Mouse (Mus musculus): ENCODE data around the gene Rpl36. TPM values are rescaled to one million over a fixed set of nuclear protein-coding genes. Genes with fewer than 3 reads are reported as not detected.
"Not testable (repeated sequence)": the region's sequence is repeated elsewhere in the genome, so short reads cannot be mapped to it uniquely, and the experiment has no call there.

Gene Rpl36
- total RNA-seq, 1 experiment from 2014 or later = 2,418 TPM

DNA sequence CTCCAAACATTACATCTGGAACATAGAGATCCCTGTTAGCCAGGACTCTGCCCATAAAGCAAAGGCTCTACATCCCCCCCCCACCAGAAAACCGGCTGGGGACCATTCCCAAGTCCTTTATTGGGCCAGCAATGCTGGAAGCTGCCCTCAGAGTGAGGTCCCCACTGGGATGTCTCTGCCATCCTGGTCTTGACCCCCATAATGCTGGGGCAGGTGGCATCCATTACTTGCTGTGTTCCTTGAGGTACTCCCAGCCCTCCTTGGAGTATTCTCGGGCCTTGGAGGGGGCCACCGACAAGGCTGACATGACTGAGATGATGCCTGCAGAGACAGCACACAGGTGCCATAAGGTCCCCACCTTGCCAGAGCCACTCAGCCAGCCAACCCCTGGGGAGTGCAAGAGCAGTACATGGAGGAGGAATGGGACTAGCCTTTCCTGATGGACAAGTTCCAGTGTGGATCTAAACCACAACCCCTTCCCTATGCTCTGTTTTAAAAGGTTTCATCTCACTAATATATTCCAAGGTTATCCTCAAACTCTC, 5.6 kb upstream of the Rpl36 start:
- ATAC-seq (replicated peaks; ENCODE audit: low read depth, poor library complexity, severe bottlenecking) = no peak

DNA sequence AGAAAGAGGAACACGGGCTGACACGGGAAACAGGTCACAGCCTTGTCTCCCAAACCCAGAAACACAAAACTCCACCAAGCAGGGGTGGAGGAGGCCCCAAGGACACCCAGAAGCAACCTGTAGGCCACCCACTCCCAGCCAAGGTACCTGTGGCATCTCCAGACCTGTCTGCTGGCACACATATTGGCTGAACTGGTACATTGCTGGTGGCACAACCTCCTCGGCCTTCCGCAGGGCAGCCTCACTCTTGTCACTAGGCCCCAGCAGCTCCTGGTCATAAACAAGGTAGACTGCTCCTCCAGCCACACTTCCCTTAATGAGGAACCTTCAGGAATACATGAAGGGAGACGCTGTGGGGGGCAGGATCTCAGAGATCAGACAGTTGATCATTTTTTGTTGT, 4.5 kb upstream of the Rpl36 start:
- no peak for ATAC-seq (replicated peaks; ENCODE audit: low read depth, poor library complexity, severe bottlenecking)

DNA sequence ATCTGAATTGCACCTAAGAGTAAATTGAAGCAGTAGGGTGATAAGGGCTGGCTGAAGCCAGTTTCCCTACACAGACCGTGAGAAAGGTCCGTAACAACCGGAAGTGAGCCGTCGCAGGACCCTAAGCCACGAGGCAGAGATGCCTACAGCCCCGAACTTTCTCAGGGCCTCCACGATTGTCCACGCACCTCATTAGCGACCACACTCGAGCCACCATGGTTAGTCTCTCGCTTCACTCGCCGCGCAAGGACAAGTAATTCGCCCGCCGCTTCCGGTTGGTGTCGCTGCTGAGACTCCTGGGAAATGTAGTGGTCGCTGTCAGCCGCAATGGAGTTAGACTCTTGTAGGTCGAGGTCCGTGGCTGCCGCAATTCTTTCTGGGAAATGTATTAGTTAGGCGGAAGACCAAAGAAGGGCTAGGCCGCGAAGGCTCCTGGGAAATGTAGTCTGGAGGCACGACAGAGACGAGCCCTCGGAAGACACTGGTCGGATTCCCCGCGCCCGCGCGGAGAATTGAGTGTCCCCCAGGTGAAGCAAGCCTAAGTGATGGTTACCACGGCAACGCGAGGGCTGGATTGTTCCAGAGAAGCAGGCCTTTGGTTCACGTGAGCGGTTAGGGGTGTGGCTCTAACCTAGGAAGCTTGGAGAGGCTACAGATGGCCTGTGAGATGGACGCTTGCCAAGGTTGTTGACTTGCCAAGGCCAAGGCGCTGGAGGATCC, 3.6 kb upstream of the Rpl36 start, which contains the start of gene 2410015M20Rik:
2410015M20Rik (minus strand) TSS at position 320 of the 720 bp plus-strand sequence.
- ATAC-seq (replicated peaks; ENCODE audit: low read depth, poor library complexity, severe bottlenecking) = peak; percentile 72

DNA sequence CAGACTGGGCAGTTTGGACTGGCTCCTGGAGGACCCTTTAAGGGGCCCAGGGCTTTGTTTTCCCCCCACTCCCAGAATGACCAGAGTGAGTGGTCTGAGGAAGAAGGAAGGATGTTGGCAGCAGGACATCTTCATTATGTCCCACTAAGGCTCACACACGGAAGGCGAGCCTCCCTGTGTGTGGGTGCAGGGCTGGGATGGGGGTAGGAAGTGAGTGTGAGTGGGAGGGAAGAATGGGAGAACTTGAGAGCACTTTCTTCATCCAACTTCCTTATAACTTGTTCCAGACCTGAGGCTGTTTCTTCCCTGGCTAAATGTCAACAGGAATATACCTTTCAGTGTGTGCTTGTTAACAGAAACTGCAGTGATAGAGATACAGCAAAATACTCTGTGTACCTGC, 1.9 kb upstream of the Rpl36 start:
- no peak for ATAC-seq (replicated peaks; ENCODE audit: low read depth, poor library complexity, severe bottlenecking)

DNA sequence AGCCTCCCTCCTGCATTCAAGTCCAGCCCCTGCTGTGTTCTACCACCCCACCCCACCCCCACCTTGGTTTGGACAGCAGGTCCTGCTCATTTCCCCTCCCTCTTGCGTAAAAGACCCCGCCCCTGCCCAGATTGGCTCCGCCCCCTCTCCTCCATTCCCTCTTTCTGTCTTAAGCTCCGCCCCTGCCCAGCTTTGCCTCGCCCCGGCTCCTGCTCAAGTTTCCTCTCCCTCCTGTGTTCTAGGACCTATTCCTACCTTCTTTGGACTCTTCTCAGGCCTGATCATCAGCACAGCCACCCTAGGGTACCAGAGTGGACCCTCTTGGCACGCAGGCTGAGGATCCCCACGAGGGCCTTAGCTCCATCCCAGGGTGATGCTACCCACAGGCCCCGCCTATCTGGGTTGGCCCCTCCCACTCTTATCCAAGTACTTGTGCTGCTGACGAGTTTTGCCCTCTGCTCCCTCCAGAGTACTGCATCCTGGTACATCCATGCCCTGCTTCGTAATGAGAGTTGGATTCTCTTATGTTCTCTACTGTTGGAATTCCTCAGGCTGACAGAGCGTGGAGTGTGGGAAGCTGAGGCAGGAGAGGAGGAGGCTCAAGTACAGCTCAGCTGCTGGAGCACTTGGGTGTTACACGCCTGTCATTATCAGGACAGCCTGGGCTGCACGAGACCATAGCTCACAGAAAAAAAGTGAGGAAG, 1.2 kb upstream of the Rpl36 start:
- peak; percentile 13; the same call in 1 of the 2 replicates for ATAC-seq (replicated peaks; ENCODE audit: low read depth, poor library complexity, severe bottlenecking)

DNA sequence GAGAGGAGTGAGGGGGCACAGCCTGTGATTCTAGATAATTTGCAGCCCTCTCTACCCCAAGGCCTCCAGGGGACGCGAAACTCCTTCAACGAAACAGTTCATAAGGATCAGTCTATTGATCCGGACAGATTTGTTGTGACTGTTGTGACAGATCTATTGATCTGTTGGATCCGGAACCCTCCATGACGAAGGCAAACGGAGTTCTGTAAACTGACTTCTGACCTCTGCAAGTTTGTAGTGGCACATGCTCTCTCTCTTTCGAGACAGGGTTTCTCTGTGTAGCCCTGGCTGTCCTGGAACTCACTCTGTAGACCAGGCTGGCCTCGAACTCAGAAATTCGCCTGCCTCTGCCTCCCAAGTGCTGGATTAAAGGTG, 664 bp upstream of the Rpl36 start:
- not testable (repeated sequence) for ATAC-seq (replicated peaks; ENCODE audit: low read depth, poor library complexity, severe bottlenecking)

DNA sequence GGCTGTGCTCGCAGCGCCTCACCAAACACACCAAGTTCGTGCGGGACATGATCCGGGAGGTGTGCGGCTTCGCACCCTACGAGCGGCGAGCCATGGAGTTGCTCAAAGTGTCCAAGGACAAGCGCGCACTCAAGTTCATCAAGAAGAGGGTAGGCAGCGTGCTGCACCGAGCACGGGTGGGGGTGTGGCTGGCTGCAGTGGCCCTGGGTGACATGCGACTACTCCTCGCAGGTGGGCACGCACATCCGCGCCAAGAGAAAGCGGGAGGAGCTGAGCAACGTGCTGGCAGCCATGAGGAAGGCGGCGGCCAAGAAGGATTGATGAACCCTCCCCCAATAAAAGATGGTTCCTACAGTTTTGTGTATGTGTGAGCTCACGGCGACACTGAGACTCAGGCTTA, 677 bp downstream of the Rpl36 start:
- not testable (repeated sequence) for ATAC-seq (replicated peaks; ENCODE audit: low read depth, poor library complexity, severe bottlenecking)

DNA sequence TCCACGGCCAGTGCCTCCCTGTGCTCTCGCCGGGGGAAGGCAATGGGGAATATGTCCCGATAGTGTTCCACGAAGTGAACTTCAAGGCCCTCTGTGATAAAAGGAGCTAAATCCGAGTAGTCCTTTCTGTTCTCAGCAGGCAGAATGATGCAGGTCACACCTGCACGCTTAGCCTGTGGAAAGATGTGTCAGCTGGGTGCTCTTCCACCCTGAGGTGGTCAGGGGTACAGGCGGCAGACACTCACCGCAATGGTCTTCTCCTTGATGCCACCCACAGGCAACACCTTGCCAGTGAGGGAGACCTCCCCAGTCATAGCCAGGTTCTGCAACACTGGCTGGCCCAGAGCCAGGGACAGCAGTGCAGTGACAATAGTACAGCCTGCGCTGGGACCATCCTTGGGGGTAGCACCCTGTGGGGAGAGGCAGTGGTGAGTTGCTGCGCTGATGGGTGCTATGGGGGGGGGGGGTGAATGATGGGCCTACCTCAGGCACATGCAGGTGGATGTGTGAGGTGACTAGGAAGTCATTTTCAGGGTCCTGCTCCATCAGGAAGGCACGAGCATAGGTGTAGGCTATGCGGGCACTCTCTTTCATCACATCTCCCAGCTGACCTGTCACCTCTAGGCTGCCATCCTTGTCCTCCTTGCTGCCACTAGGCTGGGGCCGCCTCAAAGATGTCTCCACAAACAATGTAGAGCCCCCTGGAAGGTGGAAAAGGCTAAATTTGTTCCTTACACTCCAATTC, 1.3 kb downstream of the Rpl36 start:
- no peak for ATAC-seq (replicated peaks; ENCODE audit: low read depth, poor library complexity, severe bottlenecking)

DNA sequence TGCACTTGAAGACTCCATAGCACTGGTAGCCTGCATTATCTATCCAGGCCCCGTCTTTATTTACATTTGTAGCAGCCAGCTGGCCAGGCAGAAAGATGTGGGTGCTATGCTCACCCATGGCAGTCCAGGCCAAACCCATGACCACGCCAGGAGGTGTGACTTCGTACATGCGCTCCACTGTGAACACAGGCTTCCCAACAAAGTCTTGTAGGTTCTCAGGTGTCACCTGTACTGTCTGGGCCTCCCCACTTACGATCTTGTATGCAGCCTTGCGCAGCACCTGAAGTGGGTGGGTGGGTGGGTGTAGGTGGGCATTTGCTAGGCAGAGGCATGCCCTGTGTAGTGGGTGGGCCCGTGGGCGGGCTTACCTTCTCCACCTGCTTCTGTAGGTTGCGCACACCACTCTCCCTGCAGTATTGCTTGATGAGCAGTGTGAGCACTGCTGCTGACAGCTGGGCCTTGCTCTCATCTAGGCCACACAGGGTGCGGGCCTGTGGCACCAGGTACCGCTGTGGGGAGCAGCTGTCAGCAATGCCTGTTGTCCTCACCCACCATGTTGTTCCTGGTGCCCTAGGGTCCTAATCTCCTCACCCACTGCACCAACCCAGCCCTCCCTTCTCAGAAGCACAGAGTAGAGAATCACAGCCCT, 2.0 kb downstream of the Rpl36 start:
- no peak for ATAC-seq (replicated peaks; ENCODE audit: low read depth, poor library complexity, severe bottlenecking)

DNA sequence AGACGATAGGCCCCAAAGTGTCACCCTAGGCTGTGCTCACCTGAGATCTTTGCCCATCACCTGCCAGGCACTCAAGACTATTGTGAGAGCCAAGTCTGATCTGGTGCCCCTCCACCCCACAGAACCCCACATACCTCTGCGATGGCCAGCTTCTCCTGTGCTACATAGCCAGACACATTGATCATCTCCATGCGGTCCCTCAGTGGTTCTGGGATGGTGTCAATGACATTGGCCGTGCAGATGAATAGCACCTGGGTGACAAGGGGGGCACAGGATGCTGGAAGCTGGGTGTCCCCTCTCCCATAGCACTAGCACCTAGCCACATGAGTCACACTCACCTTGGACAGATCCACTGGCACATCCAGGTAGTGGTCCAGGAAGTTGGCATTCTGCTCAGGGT, 2.6 kb downstream of the Rpl36 start:
- no peak for ATAC-seq (replicated peaks; ENCODE audit: low read depth, poor library complexity, severe bottlenecking)

DNA sequence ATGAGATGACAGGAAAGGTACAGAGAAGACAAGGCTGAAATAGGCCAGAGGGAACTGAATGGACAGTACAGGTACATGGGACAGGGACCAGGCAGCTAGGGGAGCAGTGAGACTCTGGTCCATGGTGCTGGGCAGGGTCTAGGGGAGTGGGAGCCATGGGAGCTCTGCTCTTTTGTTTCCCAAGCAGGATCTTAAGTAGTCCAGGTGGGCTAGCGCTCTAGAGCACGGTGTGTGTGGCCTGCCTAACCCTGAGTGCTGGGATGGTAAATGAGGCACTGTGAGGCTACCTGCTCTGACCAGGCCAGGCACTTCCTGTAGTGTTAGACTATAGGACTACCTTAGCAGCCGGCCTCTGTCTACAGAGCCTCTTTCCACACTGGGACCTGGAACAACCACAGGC, 3.5 kb downstream of the Rpl36 start:
- no peak for ATAC-seq (replicated peaks; ENCODE audit: low read depth, poor library complexity, severe bottlenecking)

DNA sequence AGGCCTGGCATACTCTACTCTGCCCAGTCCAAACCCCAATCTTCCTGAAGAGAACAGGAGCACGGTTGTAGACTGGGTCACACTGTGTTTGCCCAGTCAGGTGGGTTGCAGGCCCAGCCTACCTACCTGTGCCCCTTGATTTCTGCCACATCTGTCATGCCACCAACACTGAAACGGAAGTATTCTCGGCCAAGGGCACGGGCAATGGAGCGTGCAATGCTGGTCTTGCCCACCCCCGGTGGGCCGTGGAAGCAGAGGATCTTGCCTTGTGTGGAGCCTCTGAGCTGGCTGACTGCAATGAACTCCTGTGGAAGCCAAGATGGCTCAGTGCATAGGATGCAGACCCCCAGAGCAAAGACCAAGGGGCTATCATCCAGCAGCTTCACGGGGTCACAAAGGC, 4.4 kb downstream of the Rpl36 start:
- ATAC-seq (replicated peaks; ENCODE audit: low read depth, poor library complexity, severe bottlenecking) = no peak

DNA sequence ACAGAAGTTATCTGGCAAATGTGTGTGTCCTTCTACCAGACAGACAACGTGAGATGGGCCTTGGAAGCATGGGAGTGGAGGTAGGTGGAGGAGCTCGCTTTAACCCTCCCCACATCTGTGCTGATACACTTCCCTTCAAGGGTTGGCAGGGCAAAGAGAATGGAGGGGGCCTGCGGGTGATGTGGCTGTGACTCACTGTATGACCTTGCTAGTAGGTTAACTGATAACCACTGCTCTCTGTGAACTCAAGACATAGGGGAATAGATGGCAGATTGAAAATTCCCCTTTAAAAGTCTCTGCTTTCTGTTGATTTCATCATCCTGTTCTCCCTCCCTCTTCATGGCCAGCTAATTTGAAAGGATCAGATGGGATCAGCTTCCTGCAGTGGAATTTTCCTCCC, 12.3 kb downstream of the Rpl36 start:
- no peak for ATAC-seq (replicated peaks; ENCODE audit: low read depth, poor library complexity, severe bottlenecking)

DNA sequence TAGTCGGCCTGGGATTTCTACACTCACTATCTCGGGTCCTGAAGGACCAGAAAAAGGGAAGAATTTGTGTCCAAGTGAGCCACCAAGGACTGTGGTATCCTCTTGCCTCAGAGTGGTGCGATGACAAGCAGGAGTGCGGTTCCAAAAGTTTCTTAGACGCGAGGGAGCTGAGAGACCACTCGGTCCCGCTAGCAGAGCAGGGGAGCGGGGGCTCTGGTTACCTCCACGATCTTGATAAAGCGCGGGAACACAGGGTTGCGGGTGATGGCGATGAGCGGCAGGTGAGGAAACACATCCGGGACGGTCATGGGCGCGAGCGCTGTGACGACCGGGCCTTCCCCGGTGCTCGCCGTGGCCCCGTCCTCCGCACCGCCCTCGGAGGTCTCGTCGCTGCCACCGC, 13.0 kb downstream of the Rpl36 start:
- 0 out of 2 replicates have a peak, but pooled peaks have one; percentile 9 for ATAC-seq (replicated peaks; ENCODE audit: low read depth, poor library complexity, severe bottlenecking)

DNA sequence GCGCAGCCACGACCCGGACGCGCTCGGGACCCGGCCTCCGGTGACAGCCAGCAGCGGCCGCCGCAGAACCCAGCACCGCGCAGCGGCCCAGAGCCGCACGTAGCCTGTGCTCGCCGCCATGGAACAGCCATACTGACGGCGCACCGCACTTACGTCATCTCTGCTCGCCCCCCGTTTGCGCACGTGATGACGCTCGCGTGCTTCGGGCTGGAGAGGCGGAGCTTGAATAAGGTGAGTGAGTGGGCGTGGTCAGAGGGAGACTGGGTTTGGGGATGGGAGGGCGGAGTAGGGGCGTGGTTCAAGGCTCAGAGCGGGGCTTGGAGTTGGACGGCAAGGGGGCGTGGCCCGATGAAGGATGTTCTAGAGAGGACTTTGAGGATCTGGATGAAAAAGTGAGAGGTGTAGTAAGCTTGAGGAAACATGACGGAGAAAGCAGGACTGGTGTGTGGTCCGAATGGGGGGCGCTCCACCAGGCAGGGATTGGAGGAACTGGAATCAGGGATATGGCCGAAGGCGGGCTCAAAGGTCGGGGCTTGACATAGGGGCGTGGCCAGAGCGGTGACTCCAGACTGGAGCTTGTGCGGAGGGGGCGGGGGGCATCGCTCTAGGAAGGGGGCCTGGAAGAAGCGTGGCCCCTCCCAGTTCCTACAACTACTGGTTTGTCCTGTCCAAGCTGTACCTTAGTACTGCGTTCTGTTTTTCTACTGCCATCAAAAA, 13.7 kb downstream of the Rpl36 start, which contains the start of gene Lonp1:
Lonp1 (minus strand) TSS at position 134 of the 717 bp plus-strand sequence.
- peak; percentile 92 for ATAC-seq (replicated peaks; ENCODE audit: low read depth, poor library complexity, severe bottlenecking)

DNA sequence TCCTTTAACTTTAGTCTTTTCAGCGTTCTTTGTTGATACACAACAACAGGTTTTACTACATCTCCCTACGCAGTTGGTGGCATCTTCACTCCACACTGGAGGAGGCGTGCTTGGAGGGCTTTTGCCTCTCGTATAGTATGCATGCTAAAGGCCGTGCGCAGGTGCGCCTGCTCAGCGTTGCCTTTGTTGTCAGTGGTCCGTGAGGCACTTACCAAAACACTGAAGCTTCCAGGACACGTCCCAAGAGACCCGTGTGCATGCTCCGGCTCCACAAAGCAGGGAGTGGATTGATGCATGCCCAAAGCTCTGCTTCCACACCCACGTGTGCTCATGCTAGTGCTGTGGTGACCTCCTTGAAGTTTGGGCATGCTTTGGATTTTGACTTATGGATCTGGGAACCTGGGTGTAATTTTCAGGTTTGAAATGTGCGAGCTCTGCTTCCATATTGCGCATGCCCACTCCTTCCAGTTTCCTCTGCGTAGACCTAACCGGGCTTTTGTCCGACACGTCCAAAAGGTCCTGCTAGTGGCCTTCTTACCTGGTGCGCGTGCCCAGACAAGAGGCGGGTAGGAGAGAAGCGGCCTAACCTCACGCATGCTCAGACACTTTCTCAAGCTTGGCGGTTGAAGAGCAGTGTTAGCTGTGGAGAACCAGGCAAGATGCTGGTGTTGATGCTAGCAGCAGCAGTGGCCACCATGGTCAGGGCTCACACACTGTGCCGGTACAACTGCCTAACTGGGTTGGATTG, 14.5 kb downstream of the Rpl36 start, which contains the start of gene Catsperd:
Catsperd (plus strand) TSS at position 614 of the 748 bp plus-strand sequence.
- ATAC-seq (replicated peaks; ENCODE audit: low read depth, poor library complexity, severe bottlenecking) = 0 out of 2 replicates have a peak, but pooled peaks have one; percentile 4

DNA sequence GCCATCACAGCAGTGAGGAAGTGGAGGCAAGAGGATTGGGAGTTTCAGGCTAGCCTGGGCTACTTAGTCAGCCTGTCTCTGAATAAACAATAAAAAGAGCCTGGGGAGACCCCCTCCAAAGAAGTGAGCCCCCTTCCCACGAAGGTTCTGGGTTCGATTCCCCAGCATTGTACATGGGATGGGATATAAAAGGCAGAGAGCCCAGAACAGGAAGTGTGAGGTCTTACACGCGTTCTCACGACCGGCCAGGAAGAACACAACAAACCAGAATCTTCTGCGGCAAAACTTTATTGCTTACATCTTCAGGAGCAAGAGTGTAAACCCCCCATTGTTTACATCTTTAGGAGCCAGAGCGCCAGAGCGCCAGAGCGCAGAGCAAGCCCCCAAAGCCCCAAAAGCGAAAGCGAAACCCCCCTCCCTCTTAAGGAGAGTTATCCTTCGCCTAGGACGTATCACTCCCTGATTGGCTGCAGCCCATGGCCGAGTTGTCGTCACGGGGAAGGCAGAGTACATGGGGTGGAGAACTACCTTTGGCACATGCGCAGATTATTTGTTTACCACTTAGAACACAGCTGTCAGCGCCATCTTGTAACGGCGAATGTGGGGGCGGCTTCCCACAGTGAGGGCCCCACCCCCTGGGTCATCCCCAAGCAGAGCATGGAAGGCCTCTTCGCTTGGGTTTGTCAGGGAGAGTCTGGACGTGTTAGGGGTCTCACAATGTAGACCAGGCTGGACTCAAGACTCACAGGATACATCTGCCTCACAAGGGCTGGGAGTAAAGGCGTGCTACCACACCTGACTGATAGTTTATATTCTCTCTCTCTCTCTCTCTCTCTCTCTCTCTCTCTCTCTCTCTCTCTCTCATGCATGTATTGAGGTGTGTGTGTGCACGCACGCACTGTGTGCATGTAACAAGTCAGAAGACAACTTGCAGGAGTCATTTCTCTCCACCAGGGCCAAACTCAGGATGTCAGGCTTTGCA, 16.9 kb downstream of the Rpl36 start:
- not testable (repeated sequence) for ATAC-seq (replicated peaks; ENCODE audit: low read depth, poor library complexity, severe bottlenecking)

Data from common myeloid progenitor, adult 5-6 weeks (primary cell).